Mouse (Mus musculus) C2C12 (cell line): ENCODE measurements around the gene Prr12.

Source experiments
- CEBPB ChIP-seq: IDR thresholded peaks from one replicate; pipeline ENCODE4 v1.6.1; 2011; ENCODE audit warnings: low read depth, mild to moderate bottlenecking, control low read depth, moderate library complexity
- CTCF ChIP-seq: IDR thresholded peaks from one replicate; pipeline ENCODE4 v1.5.1; 2011; ENCODE audit not compliant: control insufficient read depth, insufficient read depth, insufficient read length
- FOSL1 ChIP-seq: IDR thresholded peaks from one replicate; pipeline ENCODE4 v1.8.0; 2011; ENCODE audit warnings: mild to moderate bottlenecking, low read length; ENCODE audit not compliant: poor library complexity, insufficient read depth, severe bottlenecking
- MAX ChIP-seq: IDR thresholded peaks from one replicate; pipeline ENCODE4 v1.6.1; 2011; ENCODE audit warnings: mild to moderate bottlenecking, control low read depth
- MYOD1 ChIP-seq: IDR thresholded peaks from one replicate; pipeline ENCODE4 v1.6.1; 2011; ENCODE audit warnings: low read depth; ENCODE audit not compliant: control insufficient read depth, insufficient read length
- MYOG ChIP-seq: IDR thresholded peaks from one replicate; pipeline ENCODE4 v1.6.1; 2011; ENCODE audit not compliant: control insufficient read depth, insufficient read length; ENCODE audit errors: extremely low read depth
- USF1 ChIP-seq: IDR thresholded peaks from one replicate; pipeline ENCODE4 v1.6.1; 2011; ENCODE audit warnings: low read depth, mild to moderate bottlenecking, control low read depth, moderate library complexity

GRCm38 (mm10) chr7:45092828-45093515 lies 40.3 kb upstream of the Prr12 start:
- TF ChIP-seq CTCF = no peak
- TF ChIP-seq USF1 = no peak
- no peak for TF ChIP-seq FOSL1
- TF ChIP-seq MYOG = no peak
- TF ChIP-seq MAX = no peak
- TF ChIP-seq MYOD1 = no peak
- no peak for TF ChIP-seq CEBPB
